Mouse (Mus musculus): ENCODE data around the gene Dffb. TPM values are rescaled to one million over a fixed set of nuclear protein-coding genes. Genes with fewer than 3 reads are reported as not detected.

Dffb gene
- polyA plus RNA-seq, 1 experiment from 2014 or later: 7.5 TPM

DNA sequence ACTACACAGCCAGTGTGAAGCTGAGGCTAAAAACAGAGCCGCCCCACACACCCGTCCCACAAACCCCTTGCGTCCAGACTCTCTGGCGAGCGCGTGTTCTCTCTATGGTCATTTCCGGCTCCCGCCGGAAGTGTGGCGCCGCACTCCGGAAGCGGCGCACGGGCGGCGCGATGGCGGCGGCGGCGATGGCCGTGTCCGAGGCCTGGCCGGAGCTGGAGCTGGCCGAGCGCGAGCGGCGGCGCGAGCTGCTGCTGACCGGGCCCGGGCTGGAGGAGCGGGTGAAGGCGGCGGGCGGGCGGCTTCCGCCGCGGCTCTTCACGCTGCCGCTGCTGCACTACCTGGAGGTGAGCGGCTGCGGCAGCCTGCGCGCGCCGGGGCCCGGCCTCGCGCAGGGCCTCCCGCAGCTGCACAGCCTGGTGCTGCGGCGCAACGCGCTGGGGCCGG is 36.7 kb upstream of the Dffb start, which contains the start of gene Lrrc47:
Lrrc47 (plus strand) TSS at position 86 of the 444 bp plus-strand sequence.
- Histone ChIP-seq H3K9ac (ENCODE audit: low read depth, low read length) (peak within 1 kb of the TSS; percentile 93), H3K4me3 (ENCODE audit: low read depth, low read length) (peak within 1 kb of the TSS; percentile 100), H3K36me3 (ENCODE audit: control insufficient read depth, insufficient read depth, low read length) (peaks cover 14% of the 10 kb centered on the region), H3K27me3 (ENCODE audit: control insufficient read depth, insufficient read depth, low read length) (no peaks in the 10 kb centered on the region), H3K4me1 (ENCODE audit: control insufficient read depth, insufficient read depth, low read length) (peaks cover 13% of the 10 kb centered on the region), H3K9me3 (replicated peaks; ENCODE audit: control insufficient read depth, low read length) (no peaks in the 10 kb centered on the region), H3K27ac (ENCODE audit: low read depth, low read length) (peak within 1 kb of the TSS; percentile 68), H3K4me2 (peak within 1 kb of the TSS; percentile 89)
- under 1% methylated on average over 50 of the region's 59 CpGs for WGBS (ENCODE audit: insufficient replicate concordance)
- ATAC-seq (replicated peaks; ENCODE audit: insufficient number of reproducible peaks, low FRiP score, low TSS enrichment): peak; percentile 89

GRCm38 (mm10) chr4:154010907-154011645 is 36.1 kb upstream of the Dffb start:
- WGBS (ENCODE audit: insufficient replicate concordance): 28% methylated on average over 13 of the region's 13 CpGs

DNA sequence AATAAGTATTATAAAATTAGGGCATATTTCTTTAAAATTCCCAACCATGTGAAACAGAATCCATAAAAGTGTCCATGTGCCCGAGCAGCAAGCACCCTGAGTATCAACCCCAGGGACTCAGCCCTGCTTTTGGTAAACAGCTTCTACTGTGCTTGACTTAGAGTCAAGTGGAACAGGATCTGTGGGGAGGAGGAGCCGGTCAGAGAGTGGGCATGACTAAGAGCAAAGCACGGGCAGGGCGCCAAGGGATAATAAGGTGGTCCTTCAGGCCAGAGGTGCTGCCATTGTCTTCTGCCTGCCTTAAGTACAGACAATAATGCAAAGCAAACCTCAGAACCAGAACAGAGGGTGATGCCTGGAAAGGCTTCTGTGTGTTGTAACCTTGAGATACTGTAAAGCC is 32.8 kb upstream of the Dffb start:
- WGBS (ENCODE audit: insufficient replicate concordance): 79% methylated on average over 4 of the region's 4 CpGs
- Histone ChIP-seq H3K4me2 (no peak overlapping the region), H3K4me3 (ENCODE audit: low read depth, low read length) (no peak overlapping the region), H3K9ac (ENCODE audit: low read depth, low read length) (no peak overlapping the region), H3K36me3 (ENCODE audit: control insufficient read depth, insufficient read depth, low read length) (peaks cover 11% of the 10 kb centered on the region; the same call in 1 of the 2 replicates), H3K9me3 (replicated peaks; ENCODE audit: control insufficient read depth, low read length) (no peaks in the 10 kb centered on the region), H3K27me3 (ENCODE audit: control insufficient read depth, insufficient read depth, low read length) (no peaks in the 10 kb centered on the region), H3K27ac (ENCODE audit: low read depth, low read length) (no peak overlapping the region), H3K4me1 (ENCODE audit: control insufficient read depth, insufficient read depth, low read length) (peaks cover 4% of the 10 kb centered on the region)
- no peak for ATAC-seq (replicated peaks; ENCODE audit: insufficient number of reproducible peaks, low FRiP score, low TSS enrichment)

More at GRCm38 (mm10) chr4:154010907-154011645, 36.1 kb upstream of the Dffb start:
- Histone ChIP-seq H3K9me3 (replicated peaks; ENCODE audit: control insufficient read depth, low read length) (no peaks in the 10 kb centered on the region), H3K9ac (ENCODE audit: low read depth, low read length) (peak overlapping the region; percentile 93), H3K4me2 (peak overlapping the region; percentile 89), H3K27me3 (ENCODE audit: control insufficient read depth, insufficient read depth, low read length) (no peaks in the 10 kb centered on the region), H3K27ac (ENCODE audit: low read depth, low read length) (peak overlapping the region; percentile 46; the same call in 1 of the 2 replicates), H3K36me3 (ENCODE audit: control insufficient read depth, insufficient read depth, low read length) (peaks cover 13% of the 10 kb centered on the region), H3K4me1 (ENCODE audit: control insufficient read depth, insufficient read depth, low read length) (peaks cover 13% of the 10 kb centered on the region), H3K4me3 (ENCODE audit: low read depth, low read length) (peak overlapping the region; percentile 100)
- ATAC-seq (replicated peaks; ENCODE audit: insufficient number of reproducible peaks, low FRiP score, low TSS enrichment): no peak

DNA sequence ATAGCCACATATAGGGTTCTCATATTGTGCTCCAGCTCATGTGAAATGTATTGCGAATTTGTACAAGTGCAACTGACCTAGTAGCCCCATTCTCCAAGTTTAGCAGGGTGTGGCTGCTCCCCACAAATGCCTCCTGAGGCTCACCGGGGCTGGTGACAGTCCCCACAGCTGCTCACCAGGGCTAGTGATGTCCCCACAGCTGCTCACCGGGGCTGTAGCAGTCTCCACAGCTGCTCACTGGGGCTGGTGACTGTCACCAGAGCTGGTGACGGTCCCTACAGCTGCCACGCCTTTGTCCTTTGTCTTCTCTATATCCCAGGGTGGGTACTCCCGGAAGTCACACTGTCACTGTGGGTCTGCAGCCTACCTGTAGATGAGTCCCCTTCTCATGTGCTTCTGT is 31.3 kb upstream of the Dffb start:
- 89% methylated on average over 6 of the region's 6 CpGs for WGBS (ENCODE audit: insufficient replicate concordance)
- Histone ChIP-seq H3K27ac (ENCODE audit: low read depth, low read length) (no peak overlapping the region), H3K4me1 (ENCODE audit: control insufficient read depth, insufficient read depth, low read length) (no peaks in the 10 kb centered on the region), H3K9ac (ENCODE audit: low read depth, low read length) (no peak overlapping the region), H3K9me3 (replicated peaks; ENCODE audit: control insufficient read depth, low read length) (no peaks in the 10 kb centered on the region), H3K4me2 (no peak overlapping the region), H3K27me3 (ENCODE audit: control insufficient read depth, insufficient read depth, low read length) (no peaks in the 10 kb centered on the region), H3K4me3 (ENCODE audit: low read depth, low read length) (no peak overlapping the region), H3K36me3 (ENCODE audit: control insufficient read depth, insufficient read depth, low read length) (peaks cover 13% of the 10 kb centered on the region; the same call in 1 of the 2 replicates)
- no peak for ATAC-seq (replicated peaks; ENCODE audit: insufficient number of reproducible peaks, low FRiP score, low TSS enrichment)

DNA sequence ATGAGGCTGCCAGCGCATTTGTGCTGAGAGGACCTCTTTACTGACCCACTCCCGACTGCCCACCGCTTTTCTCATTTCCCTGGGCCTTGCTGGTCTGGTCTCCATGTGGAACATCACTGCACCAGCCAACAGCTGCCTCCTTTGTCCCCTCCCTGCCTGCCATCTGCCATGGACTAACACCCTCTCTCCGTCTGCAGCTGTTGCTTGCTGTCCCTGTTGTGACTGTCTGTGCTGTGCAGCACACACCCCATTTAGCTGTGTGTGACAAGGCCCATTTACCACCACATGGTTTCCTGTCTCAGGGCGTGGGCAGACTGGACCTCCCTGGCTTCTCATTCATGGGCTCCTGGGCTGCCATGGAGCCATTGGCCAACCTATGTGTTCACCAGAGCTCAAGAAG is 30.6 kb upstream of the Dffb start:
- Histone ChIP-seq H3K4me3 (ENCODE audit: low read depth, low read length) (no peak overlapping the region), H3K27me3 (ENCODE audit: control insufficient read depth, insufficient read depth, low read length) (no peaks in the 10 kb centered on the region), H3K9ac (ENCODE audit: low read depth, low read length) (no peak overlapping the region), H3K36me3 (ENCODE audit: control insufficient read depth, insufficient read depth, low read length) (peaks cover 13% of the 10 kb centered on the region; the same call in 1 of the 2 replicates), H3K9me3 (replicated peaks; ENCODE audit: control insufficient read depth, low read length) (no peaks in the 10 kb centered on the region), H3K4me2 (no peak overlapping the region), H3K4me1 (ENCODE audit: control insufficient read depth, insufficient read depth, low read length) (no peaks in the 10 kb centered on the region), H3K27ac (ENCODE audit: low read depth, low read length) (no peak overlapping the region)
- 83% methylated on average over 5 of the region's 5 CpGs for WGBS (ENCODE audit: insufficient replicate concordance)
- no peak for ATAC-seq (replicated peaks; ENCODE audit: insufficient number of reproducible peaks, low FRiP score, low TSS enrichment)

DNA sequence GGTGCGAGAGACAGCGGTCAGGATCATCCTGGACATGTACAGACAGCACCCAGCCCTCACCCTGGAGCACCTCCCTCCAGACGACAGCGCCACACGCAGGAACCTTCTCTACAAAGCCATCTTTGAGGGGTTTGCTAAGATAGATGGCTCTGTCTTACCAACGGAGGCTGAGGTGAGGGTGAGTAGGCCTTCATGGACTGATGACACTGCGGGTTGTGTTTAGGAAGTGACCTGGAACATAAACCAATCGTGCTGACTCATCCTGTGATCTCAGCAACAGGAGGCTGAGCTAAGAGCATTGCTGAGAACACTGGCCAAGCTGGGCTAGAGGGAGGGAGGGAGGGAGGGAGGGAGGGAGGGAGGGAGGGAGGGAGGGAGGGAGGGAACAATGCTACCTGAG is 18.6 kb upstream of the Dffb start:
- Histone ChIP-seq H3K4me3 (ENCODE audit: low read depth, low read length) (no peak overlapping the region), H3K27ac (ENCODE audit: low read depth, low read length) (no peak overlapping the region), H3K4me1 (ENCODE audit: control insufficient read depth, insufficient read depth, low read length) (no peaks in the 10 kb centered on the region), H3K9me3 (replicated peaks; ENCODE audit: control insufficient read depth, low read length) (no peaks in the 10 kb centered on the region), H3K4me2 (no peak overlapping the region), H3K36me3 (ENCODE audit: control insufficient read depth, insufficient read depth, low read length) (peaks cover 34% of the 10 kb centered on the region), H3K9ac (ENCODE audit: low read depth, low read length) (no peak overlapping the region), H3K27me3 (ENCODE audit: control insufficient read depth, insufficient read depth, low read length) (no peaks in the 10 kb centered on the region)
- WGBS (ENCODE audit: insufficient replicate concordance): 85% methylated on average over 8 of the region's 8 CpGs
- no peak for ATAC-seq (replicated peaks; ENCODE audit: insufficient number of reproducible peaks, low FRiP score, low TSS enrichment)

- H3K27ac ChIP-seq (ENCODE audit: low read depth, low read length): no peak overlapping the region
- no peak overlapping the region for H3K9ac ChIP-seq (ENCODE audit: low read depth, low read length)
- H3K36me3 ChIP-seq (ENCODE audit: control insufficient read depth, insufficient read depth, low read length): peaks cover 33% of the 10 kb centered on the region
- WGBS (ENCODE audit: insufficient replicate concordance): 92% methylated on average over 10 of the region's 10 CpGs
- no peak for ATAC-seq (replicated peaks; ENCODE audit: insufficient number of reproducible peaks, low FRiP score, low TSS enrichment)
- no peaks in the 10 kb centered on the region for H3K27me3 ChIP-seq (ENCODE audit: control insufficient read depth, insufficient read depth, low read length)
- no peak overlapping the region for H3K4me3 ChIP-seq (ENCODE audit: low read depth, low read length)
- no peaks in the 10 kb centered on the region for H3K9me3 ChIP-seq (replicated peaks; ENCODE audit: control insufficient read depth, low read length)
- no peak overlapping the region for H3K4me2 ChIP-seq
- H3K4me1 ChIP-seq (ENCODE audit: control insufficient read depth, insufficient read depth, low read length): no peaks in the 10 kb centered on the region
Measured at GRCm38 (mm10) chr4:153992715-153993114, 17.8 kb upstream of the Dffb start.

DNA sequence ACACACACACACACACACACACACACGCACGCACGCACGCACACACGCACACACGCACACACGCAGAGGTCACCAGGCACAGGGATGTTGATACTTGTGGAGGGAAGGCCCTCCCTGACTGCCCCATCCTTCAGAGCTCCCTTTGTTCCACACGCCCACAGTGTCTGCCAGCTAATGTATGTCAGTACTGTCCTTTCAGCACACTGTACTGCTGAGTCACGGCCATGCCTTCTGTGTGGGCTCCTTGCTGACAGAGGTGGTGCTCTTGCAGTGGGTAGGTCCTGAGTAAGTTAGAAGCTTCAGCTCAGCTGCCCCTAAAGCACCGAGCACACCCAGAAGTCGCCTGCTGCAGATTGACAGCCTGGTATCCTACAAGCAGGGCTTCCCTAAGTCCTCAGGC is 5.5 kb upstream of the Dffb start:
- no peak overlapping the region for H3K9ac ChIP-seq (ENCODE audit: low read depth, low read length)
- H3K27me3 ChIP-seq (ENCODE audit: control insufficient read depth, insufficient read depth, low read length): no peaks in the 10 kb centered on the region
- no peak overlapping the region for H3K4me2 ChIP-seq
- no peak overlapping the region for H3K4me3 ChIP-seq (ENCODE audit: low read depth, low read length)
- 88% methylated on average over 11 of the region's 11 CpGs for WGBS (ENCODE audit: insufficient replicate concordance)
- peaks cover 4% of the 10 kb centered on the region for H3K4me1 ChIP-seq (ENCODE audit: control insufficient read depth, insufficient read depth, low read length)
- no peaks in the 10 kb centered on the region for H3K9me3 ChIP-seq (replicated peaks; ENCODE audit: control insufficient read depth, low read length)
- ATAC-seq (replicated peaks; ENCODE audit: insufficient number of reproducible peaks, low FRiP score, low TSS enrichment): no peak
- H3K36me3 ChIP-seq (ENCODE audit: control insufficient read depth, insufficient read depth, low read length): peaks cover 25% of the 10 kb centered on the region
- no peak overlapping the region for H3K27ac ChIP-seq (ENCODE audit: low read depth, low read length)

- H3K4me3 ChIP-seq (ENCODE audit: low read depth, low read length): no peak overlapping the region
- peaks cover 15% of the 10 kb centered on the region for H3K36me3 ChIP-seq (ENCODE audit: control insufficient read depth, insufficient read depth, low read length)
- no peak for ATAC-seq (replicated peaks; ENCODE audit: insufficient number of reproducible peaks, low FRiP score, low TSS enrichment)
- no peak overlapping the region for H3K4me2 ChIP-seq
- no peak overlapping the region for H3K9ac ChIP-seq (ENCODE audit: low read depth, low read length)
- no peaks in the 10 kb centered on the region for H3K27me3 ChIP-seq (ENCODE audit: control insufficient read depth, insufficient read depth, low read length)
- peaks cover 4% of the 10 kb centered on the region for H3K4me1 ChIP-seq (ENCODE audit: control insufficient read depth, insufficient read depth, low read length)
- H3K27ac ChIP-seq (ENCODE audit: low read depth, low read length): no peak overlapping the region
- H3K9me3 ChIP-seq (replicated peaks; ENCODE audit: control insufficient read depth, low read length): no peaks in the 10 kb centered on the region
- 90% methylated on average over 10 of the region's 10 CpGs for WGBS (ENCODE audit: insufficient replicate concordance)
Measured at GRCm38 (mm10) chr4:153979243-153979642, 4.3 kb upstream of the Dffb start.
